Mouse (Mus musculus) liver, postnatal 0 days (tissue): Measurements from ENCODE around the gene Zfp369. TPM values are rescaled to one million over a fixed set of nuclear protein-coding genes. Genes with fewer than 3 reads are reported as not detected.

Source experiments
- ATAC-seq: fragments of 200-750 bp; cut with Nextera tagmentation; 2 replicates; pipeline ENCODE4 v1.8.0; 2017; ENCODE audit warnings: mild to moderate bottlenecking, moderate library complexity
- DNase-seq: peaks from one replicate; pipeline ENCODE4 v3.0.0-alpha.2; 2016
- H3K27ac ChIP-seq: fragments of 300-500 bp; sonication (generic); 2 replicates; pipeline ENCODE4 v1.5.1; 2014; ENCODE audit warnings: antibody characterized with exemption, moderate library complexity, mild to moderate bottlenecking, low read depth
- H3K27me3 ChIP-seq: fragments of 300-500 bp; sonication (generic); 2 replicates; pipeline ENCODE4 v1.6.1; 2014; ENCODE audit warnings: low read length, control low read depth, mixed read lengths; ENCODE audit not compliant: insufficient read depth
- H3K36me3 ChIP-seq: fragments of 300-500 bp; sonication (generic); replicated peaks from 2 replicates; pipeline ENCODE4 v1.6.1; 2014; ENCODE audit warnings: mild to moderate bottlenecking, control low read depth, low read length, moderate library complexity, mixed read lengths; ENCODE audit not compliant: insufficient read depth
- H3K4me1 ChIP-seq: fragments of 300-500 bp; sonication (generic); 2 replicates; pipeline ENCODE4 v1.6.1; 2014; ENCODE audit warnings: antibody characterized with exemption, mild to moderate bottlenecking, control low read depth; ENCODE audit not compliant: insufficient read depth
- H3K4me2 ChIP-seq: fragments of 300-500 bp; sonication (generic); 2 replicates; pipeline ENCODE4 v1.6.1; 2014; ENCODE audit warnings: low read depth, mild to moderate bottlenecking, low read length, moderate library complexity, mixed read lengths
- H3K4me3 ChIP-seq: fragments of 300-500 bp; sonication (generic); 2 replicates; pipeline ENCODE4 v1.5.1; 2014; ENCODE audit warnings: low read depth, low read length
- H3K9ac ChIP-seq: fragments of 300-500 bp; sonication (generic); replicated peaks from 2 replicates; pipeline ENCODE4 v1.6.1; 2014; ENCODE audit warnings: mild to moderate bottlenecking, moderate library complexity
- H3K9me3 ChIP-seq: fragments of 300-500 bp; sonication (generic); 2 replicates; pipeline ENCODE4 v1.6.1; 2016; ENCODE audit warnings: mild to moderate bottlenecking, control low read depth, low read length, mixed read lengths
- CTCF ChIP-seq: sonication (generic); IDR thresholded peaks from 2 replicates; pipeline ENCODE4 v1.5.1; 2016; ENCODE audit warnings: antibody characterized with exemption, low read depth
- EP300 ChIP-seq: IDR thresholded peaks from 2 replicates; pipeline ENCODE4 v1.6.1; 2016; ENCODE audit warnings: antibody characterized with exemption, low read depth, mild to moderate bottlenecking
- WGBS: fragments of 180-500 bp; shearing (Covaris S2); extraction: QIAGEN DNeasy Blood & Tissue Kit; methylation state at CpG from one replicate; pipeline ENCODE4 v1.1.7; 2014; ENCODE audit not compliant: insufficient replicate concordance; 5-methylcytosine and 5-hydroxymethylcytosine counted together
- polyA plus RNA-seq: library from polyadenylated mRNA; unstranded; fragments of >200 nt; fragmentation: Nextera tagmentation; extraction: Ambion mirVana; gene quantifications from 2 replicates; pipeline ENCODE4 v1.2.1, GENCODE M21; 2015

Gene Zfp369
- polyA plus RNA-seq, result 2.5 and 2.7 TPM in 2 replicates

- peak within 1 kb of the TSS; percentile 76 for H3K4me3 ChIP-seq
- H3K9me3 ChIP-seq, result no peaks in the 10 kb centered on the region
- under 1% methylated on average over 50 of the region's 50 CpGs for whole genome bisulfite sequencing
- peak within 1 kb of the TSS; percentile 81 for H3K4me2 ChIP-seq
- peaks cover 12% of the 10 kb centered on the region for H3K4me1 ChIP-seq
- DNase-seq (peak; percentile 95), ATAC-seq (peak; percentile 99)
- peak; percentile 39 for TF ChIP-seq CTCF
- TF ChIP-seq EP300, result no peak
- H3K27me3 ChIP-seq, result no peaks in the 10 kb centered on the region
- peak within 1 kb of the TSS; percentile 82 for H3K27ac ChIP-seq
- H3K36me3 ChIP-seq, result no peaks in the 10 kb centered on the region
- peak within 1 kb of the TSS; percentile 77 for H3K9ac ChIP-seq
Measured at GRCm38 (mm10) chr13:65278383-65279341, at the start of gene Zfp369. Gene Zfp369, plus strand, starts transcription at chr13:65278814.

GRCm38 (mm10) chr13:65237211-65237610, 41.4 kb upstream of the Zfp369 start:
- DNase-seq (no peak), ATAC-seq (no peak)
- peaks cover 13% of the 10 kb centered on the region for H3K4me1 ChIP-seq
- H3K4me3 ChIP-seq, result no peak overlapping the region
- H3K4me2 ChIP-seq, result no peak overlapping the region
- H3K27me3 ChIP-seq, result no peaks in the 10 kb centered on the region
- H3K36me3 ChIP-seq, result no peaks in the 10 kb centered on the region
- WGBS, result 73% methylated on average over 9 of the region's 9 CpGs
- H3K9ac ChIP-seq, result no peak overlapping the region
- H3K9me3 ChIP-seq, result no peaks in the 10 kb centered on the region
- TF ChIP-seq CTCF, result no peak
- TF ChIP-seq EP300, result no peak
- H3K27ac ChIP-seq, result no peak overlapping the region

- Histone ChIP-seq H3K4me3 (peak overlapping the region; percentile 91), H3K27ac (peak overlapping the region; percentile 94), H3K4me2 (peak overlapping the region; percentile 96), H3K9me3 (no peaks in the 10 kb centered on the region), H3K27me3 (no peaks in the 10 kb centered on the region), H3K36me3 (no peaks in the 10 kb centered on the region), H3K4me1 (peaks cover 19% of the 10 kb centered on the region), H3K9ac (peak overlapping the region; percentile 81)
- WGBS, result 1% methylated on average over 28 of the region's 28 CpGs
- ATAC-seq (peak; percentile 87), DNase-seq (peak; percentile 94)
- TF ChIP-seq CTCF, result no peak
- no peak for TF ChIP-seq EP300
Measured at GRCm38 (mm10) chr13:65240509-65241098, 38.0 kb upstream of the Zfp369 start.

- ATAC-seq, result peak; percentile 82
- under 1% methylated on average over 43 of the region's 45 CpGs for WGBS
Measured at GRCm38 (mm10) chr13:65241099-65241626, 37.5 kb upstream of the Zfp369 start.

GRCm38 (mm10) chr13:65241627-65242318, 36.8 kb upstream of the Zfp369 start:
- H3K9me3 ChIP-seq, result 0 out of 2 replicates have a peak, but pooled peaks cover 2% of the 10 kb centered on the region
- H3K4me2 ChIP-seq, result peak overlapping the region; percentile 96
- TF ChIP-seq EP300 (no peak), CTCF (no peak)
- peak; percentile 75 for DNase-seq
- peak overlapping the region; percentile 81 for H3K9ac ChIP-seq
- H3K27ac ChIP-seq, result peak overlapping the region; percentile 94
- H3K4me3 ChIP-seq, result peak overlapping the region; percentile 91
- peak; percentile 18 for ATAC-seq
- H3K4me1 ChIP-seq, result peaks cover 19% of the 10 kb centered on the region
- no peaks in the 10 kb centered on the region for H3K36me3 ChIP-seq
- no peaks in the 10 kb centered on the region for H3K27me3 ChIP-seq
- 1% methylated on average over 50 of the region's 51 CpGs for WGBS

More at GRCm38 (mm10) chr13:65241099-65241626, 37.5 kb upstream of the Zfp369 start:
- Histone ChIP-seq H3K9me3 (0 out of 2 replicates have a peak, but pooled peaks cover under 1% of the 10 kb centered on the region), H3K27me3 (no peaks in the 10 kb centered on the region), H3K9ac (peak overlapping the region; percentile 81), H3K4me3 (peak overlapping the region; percentile 91), H3K4me2 (peak overlapping the region; percentile 96), H3K27ac (peak overlapping the region; percentile 94), H3K36me3 (no peaks in the 10 kb centered on the region), H3K4me1 (peaks cover 19% of the 10 kb centered on the region)
- peak; percentile 93 for DNase-seq
- TF ChIP-seq EP300 (peak; percentile 39; the same call in 1 of the 2 replicates), CTCF (peak; percentile 2; the same call in 1 of the 2 replicates)
